Mouse (Mus musculus): ENCODE results near the gene Tgfbr3. TPM values are rescaled to one million over a fixed set of nuclear protein-coding genes. Genes with fewer than 3 reads are reported as not detected.
"Not testable (repeated sequence)": the region's sequence is repeated elsewhere in the genome, so short reads cannot be mapped to it uniquely, and the experiment has no call there.

Gene Tgfbr3
- total RNA-seq, 2 experiments from 2014 or later: 17.1 to 18.3 TPM

DNA sequence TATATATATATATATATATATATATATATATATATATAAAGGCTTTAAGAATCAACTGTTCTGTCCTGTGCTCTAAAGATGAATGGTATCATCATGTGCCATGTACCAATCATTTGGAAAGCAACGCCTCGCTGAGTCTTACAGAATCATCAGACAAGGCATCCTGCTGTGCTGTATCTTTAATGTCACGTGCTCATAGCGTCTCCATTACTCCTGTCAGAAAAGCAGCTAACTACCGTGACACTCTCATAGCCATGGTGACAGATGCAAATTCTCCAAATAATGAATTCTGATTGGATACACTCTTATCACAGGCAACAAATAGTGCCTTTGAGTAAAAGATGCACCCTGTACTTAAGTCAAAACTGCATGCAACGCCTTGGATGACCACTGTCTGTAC, 40.7 kb downstream of the Tgfbr3 start:
- intact Hi-C loops (cut with DNase I): no loop called here
- no peak for DNase-seq

DNA sequence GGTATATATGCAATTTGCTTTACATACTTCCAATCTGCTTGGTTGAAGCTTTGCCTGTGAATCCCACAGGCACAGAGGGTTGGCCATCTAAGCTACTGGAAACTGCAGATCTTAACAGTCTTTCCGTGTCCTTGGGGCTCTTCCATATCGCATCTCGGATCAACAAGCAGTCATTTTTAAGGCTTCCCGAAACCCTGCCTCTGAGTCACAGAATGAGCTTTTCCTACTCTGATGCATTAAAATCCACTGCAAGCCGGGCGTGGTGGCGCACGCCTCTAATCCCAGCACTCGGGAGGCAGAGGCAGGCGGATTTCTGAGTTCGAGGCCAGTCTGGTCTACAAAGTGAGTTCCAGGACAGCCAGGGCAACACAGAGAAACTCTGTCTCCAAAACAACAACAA, 41.1 kb downstream of the Tgfbr3 start:
- intact Hi-C loops (cut with DNase I); DNase-seq: not testable (repeated sequence)

- no peak for DNase-seq
- intact Hi-C loops (cut with DNase I): no loop called here
Observed at GRCm38 (mm10) chr5:107247786-107248185, 41.6 kb downstream of the Tgfbr3 start.

GRCm38 (mm10) chr5:107243445-107243844, 46.0 kb downstream of the Tgfbr3 start:
- intact Hi-C loops (cut with DNase I): no loop called here
- DNase-seq: no peak

- intact Hi-C loops (cut with DNase I): no loop called here
- no peak for DNase-seq
Observed at GRCm38 (mm10) chr5:107242993-107243392, 46.4 kb downstream of the Tgfbr3 start.

DNA sequence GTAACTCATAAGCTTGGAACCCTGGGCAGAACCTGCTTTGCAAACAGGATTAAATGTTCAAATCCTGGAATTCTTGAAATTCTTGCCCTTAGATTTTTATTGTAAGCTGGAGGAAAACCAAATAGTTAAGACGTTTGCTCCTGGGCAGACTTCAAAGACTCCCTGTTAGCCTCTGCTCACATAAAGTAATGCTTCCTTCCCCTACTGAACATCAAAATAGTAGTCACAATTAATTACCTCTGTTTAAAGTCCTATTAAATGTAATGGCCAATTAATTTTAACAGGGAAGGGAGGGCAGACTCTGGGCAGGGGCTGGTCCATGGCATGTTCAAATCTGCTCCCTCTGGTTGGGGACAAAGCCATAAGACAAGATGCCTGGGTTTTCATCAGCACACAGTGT, 49.2 kb downstream of the Tgfbr3 start:
- no peak for DNase-seq
- intact Hi-C loops (cut with DNase I): no loop called here

DNA sequence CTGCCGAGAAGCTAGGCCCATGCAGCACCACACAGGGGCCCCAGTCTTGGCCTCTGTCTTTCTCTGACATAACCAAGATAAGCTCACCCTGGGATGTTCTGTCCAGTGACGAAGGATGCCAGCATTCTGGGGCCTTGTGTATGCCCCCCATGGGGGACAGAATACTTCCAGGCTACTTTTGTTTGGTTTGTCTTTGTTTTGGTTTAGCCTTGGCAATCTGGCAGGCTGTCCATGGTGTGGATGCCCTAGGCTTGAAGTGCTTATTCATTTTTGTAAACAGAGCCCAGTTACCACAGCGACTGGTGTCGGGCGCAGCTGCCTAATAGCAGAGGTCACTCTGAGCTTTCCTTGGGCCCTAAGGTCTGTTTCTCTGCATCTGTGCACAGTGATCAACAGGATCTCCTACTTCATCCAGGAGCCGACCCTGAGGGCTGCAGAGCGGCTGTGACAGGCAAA, 51.4 kb downstream of the Tgfbr3 start:
- peak in 1 of 2 experiments; percentile 25 for DNase-seq
- intact Hi-C loops (cut with DNase I): no loop called here

DNA sequence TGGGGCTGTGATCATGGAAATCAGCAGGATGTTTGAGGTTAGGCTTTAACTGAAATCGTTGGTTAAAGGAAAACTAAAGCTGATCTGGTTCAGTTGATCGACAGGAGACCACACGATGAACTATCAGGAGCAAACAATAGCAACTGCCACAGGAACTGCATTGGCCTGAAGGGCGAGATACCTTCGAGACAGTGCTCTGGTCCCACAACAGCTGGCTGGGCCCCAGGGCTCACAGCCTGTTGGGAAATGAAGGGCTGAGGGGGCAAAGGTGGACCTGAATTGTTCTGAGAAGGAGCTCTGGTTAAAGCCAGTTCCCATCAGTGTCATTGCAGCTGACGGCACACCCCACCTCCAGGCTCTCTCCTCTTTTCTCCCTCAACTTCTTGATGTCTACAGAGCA, 52.5 kb downstream of the Tgfbr3 start:
- intact Hi-C loops (cut with DNase I): no loop called here
- no peak for DNase-seq

- DNase-seq: no peak
- intact Hi-C loops (cut with DNase I): no loop called here
Observed at GRCm38 (mm10) chr5:107236039-107236438, 53.4 kb downstream of the Tgfbr3 start.

DNA sequence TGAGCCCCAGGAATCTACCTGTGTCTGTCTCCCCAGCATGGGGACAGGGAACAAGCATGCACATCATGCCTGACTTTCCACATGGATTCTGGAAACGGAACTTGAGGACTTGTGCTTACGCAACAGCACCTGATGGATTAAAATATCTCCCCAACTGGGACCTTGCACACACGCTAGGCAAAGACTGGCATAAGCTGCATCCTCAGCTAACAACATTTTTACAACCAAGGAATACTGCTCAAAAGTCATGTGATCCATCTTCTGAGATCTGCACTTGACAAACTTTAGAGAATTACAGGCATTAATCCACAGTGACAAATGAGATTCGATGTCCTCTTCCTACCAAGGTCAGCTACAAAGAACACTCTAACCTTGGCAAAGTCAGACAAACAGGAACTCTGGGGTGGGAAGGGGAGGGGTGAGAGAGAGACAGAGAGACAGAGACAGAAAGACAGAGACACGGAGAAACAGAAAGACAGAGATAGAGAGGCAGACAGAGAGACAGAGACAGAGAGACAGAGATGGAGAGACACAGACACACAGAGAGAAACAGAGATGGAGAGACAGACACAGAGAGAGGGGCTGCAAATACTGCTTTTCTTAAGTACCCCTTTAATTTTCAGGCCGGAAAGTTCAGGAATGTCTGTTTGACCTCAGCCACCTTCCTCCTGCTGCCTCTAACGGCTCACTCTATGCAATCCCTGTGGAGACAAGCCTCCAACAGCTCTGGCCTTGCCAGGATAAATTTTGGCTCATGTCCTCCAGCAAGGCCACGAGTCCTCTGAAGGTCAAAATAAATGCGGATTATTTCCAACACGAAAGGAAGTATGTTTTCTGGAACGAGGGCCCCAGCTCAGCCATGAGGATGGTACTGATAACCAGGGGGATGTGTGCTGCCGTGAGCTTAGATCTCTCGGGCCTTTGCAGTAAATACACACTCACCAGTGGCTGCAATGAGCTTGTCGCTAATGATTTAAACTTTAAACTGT, 55.8 kb downstream of the Tgfbr3 start:
- intact Hi-C loops (cut with DNase I): no loop called here
- no peak for DNase-seq

- no peak for DNase-seq
- intact Hi-C loops (cut with DNase I): no loop called here
Observed at GRCm38 (mm10) chr5:107230189-107230588, 59.2 kb downstream of the Tgfbr3 start.

DNA sequence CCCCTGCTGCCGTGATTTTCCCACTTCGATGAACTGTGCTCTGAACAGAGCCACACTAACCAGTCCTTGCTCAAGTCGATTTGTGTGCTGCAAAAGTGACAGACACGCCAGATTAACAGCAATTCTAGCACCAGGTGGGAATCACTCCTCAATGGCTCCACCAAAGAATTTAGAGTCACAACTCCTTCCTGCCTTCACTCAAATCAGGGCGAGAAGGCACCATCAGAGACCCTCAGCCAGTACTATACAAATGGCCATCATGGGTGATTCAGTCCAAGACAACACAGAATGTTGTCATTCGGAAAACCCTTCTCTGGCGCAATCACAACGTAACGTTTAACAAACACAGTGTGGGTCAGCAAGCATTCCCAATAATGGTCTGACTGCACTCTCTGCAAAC, 60.4 kb downstream of the Tgfbr3 start:
- no peak for DNase-seq
- intact Hi-C loops (cut with DNase I): no loop called here

DNA sequence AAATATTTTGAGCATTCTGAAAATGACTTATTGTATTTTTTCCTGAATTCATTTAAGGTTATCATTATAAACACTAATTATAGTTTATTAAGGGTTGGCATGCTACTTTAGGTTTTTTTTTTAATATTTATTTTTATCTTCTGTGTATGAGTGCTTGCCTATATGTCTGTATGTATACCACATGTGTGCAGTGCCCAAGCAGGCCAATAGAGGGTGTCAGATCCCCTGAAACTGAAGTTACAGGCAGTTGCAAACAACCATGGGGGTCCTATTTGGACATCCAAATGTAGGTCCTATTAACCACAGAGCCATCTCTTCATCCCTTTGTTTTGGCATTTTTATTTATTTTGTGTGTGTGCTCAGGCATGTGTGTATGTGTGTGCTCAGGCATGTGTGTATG, 61.8 kb downstream of the Tgfbr3 start:
- intact Hi-C loops (cut with DNase I): no loop called here
- DNase-seq: no peak

DNA sequence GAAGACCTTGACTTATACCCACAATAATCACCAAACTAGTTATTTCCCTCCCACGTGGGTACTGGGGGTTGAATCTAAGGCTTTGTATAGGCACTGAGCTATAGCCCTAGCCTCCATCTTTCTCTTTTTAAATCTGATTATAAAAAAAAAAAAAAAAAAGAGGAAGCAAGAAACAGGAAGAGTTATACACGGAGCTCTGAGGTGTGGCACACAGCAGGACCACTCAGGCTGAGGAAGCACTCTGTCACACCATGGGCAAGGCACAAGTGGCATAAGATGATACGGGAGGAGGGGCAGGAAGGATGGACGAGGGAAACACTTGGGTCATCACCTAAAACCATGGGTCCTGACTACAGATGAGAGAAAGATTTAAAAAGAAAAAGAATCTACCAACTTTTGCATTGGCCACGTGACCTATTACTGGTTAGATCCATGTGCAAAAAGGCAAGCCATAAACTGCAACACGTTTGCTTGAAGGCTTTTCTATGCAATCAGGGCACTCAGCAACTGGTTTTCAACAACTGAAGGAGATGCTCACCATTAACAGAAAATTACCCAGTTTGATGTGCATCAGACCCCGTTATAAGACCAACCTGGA, 64.5 kb downstream of the Tgfbr3 start:
- intact Hi-C loops (cut with DNase I): no loop called here
- no peak for DNase-seq

GRCm38 (mm10) chr5:107224151-107224550, 65.3 kb downstream of the Tgfbr3 start:
- intact Hi-C loops (cut with DNase I): no loop called here
- no peak for DNase-seq

- DNase-seq; intact Hi-C loops (cut with DNase I): not testable (repeated sequence)
Observed at GRCm38 (mm10) chr5:107223483-107223882, 65.9 kb downstream of the Tgfbr3 start.

- no peak for DNase-seq
- intact Hi-C loops (cut with DNase I): no loop called here
Observed at GRCm38 (mm10) chr5:107223029-107223428, 66.4 kb downstream of the Tgfbr3 start.

DNA sequence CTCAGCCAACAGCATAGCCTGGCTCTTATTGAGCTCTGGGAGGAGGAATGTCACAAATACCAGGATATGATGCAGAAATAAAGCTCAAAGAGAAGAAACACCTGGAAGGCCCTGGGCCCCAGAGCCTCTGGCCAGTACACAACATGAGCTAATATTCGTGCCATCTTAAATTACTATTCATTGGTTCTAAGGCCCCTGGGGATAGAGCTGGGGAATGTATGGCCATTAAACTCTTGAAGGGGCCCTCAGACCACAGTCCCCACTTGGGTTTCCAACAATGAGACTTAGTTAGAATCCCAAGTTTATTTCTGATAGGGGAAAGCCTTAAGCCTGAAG, 66.8 kb downstream of the Tgfbr3 start:
- no peak for DNase-seq
- intact Hi-C loops (cut with DNase I): no loop called here

DNA sequence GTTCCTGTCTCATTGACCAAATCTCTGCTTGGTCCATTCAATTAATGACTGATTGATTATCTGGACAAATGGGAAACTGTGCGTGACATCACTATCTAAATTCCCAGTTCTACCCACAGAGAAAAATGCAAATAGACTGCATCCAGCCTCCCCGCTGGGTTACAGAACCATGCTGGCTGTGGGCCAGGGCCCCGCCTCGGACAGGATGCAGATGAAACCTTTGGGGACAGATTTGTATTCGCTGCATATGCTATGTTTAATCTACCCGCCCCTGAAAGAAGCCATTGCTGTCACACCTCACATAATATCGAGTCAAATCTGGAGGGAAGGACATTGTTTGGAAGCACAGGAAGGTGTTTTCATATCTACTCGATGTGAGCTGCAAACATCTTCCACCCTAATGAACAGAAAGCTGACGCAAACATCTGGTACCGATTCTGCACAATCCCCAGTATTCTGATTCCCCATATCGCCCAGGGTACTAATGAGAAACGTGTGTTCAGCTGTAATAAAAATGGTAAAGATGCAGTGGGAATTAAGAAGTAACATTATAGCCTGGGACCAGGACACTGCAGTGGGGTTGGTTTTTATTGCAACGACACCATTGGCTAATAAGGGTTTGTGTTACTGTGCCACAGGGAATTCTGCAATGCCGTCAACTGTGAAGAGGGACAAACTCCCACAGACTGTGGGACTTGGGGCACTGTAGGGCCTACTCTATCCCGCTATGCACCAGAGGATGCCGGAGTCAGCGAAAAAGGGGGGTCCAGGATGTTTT, 67.3 kb downstream of the Tgfbr3 start:
- intact Hi-C loops (cut with DNase I): no loop called here
- DNase-seq: peak in 1 of 2 experiments; percentile 38

DNA sequence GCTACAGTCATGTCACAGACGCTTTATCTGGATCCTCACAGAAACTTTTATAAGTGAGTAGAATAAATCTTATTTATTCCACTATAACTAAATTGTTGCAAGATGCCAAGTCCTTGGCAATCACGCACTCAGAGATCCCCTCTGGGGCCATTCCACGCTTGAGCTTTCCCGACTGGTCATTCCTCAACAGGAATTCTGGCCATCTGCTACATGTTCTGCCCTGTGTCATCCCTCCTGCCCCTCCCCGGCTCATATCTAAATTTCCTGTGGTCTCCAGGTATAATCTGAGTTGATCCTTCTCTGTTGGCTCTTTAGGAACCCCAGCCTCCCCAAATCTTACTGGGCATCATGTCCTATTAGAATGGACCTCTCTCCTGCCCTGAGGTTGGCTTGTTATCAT, 68.5 kb downstream of the Tgfbr3 start:
- intact Hi-C loops (cut with DNase I): no loop called here

GRCm38 (mm10) chr5:107219883-107220282, 69.5 kb downstream of the Tgfbr3 start:
- no peak for DNase-seq
- intact Hi-C loops (cut with DNase I): no loop called here

More for the DNA sequence above, 68.5 kb downstream of the Tgfbr3 start:
- no peak for DNase-seq
